Mouse (Mus musculus): ENCODE measurements around the gene Dnase1l2. TPM values are rescaled to one million over a fixed set of nuclear protein-coding genes. Genes with fewer than 3 reads are reported as not detected.
A peak's percentile ranks its signal among the peaks of the same experiment; 100 is the strongest.

Gene Dnase1l2
- total and polyA plus RNA-seq, 2 experiments from 2014 or later = 0.71 to 7.0 TPM

GRCm38 (mm10) chr17:24483495-24483894 lies 40.6 kb upstream of the Dnase1l2 start:
- DNase-seq (ENCODE audit: low spot score) = no peak
- H3K9me3 ChIP-seq (ENCODE audit: low read length) = no peaks in the 10 kb centered on the region
- no peak overlapping the region for H3K9ac ChIP-seq (replicated peaks; ENCODE audit: low read length)
- no peak overlapping the region for H3K4me3 ChIP-seq (ENCODE audit: low read length)
- H3K36me3 ChIP-seq (ENCODE audit: insufficient read depth, low read length) = no peaks in the 10 kb centered on the region
- no peak overlapping the region for H3K4me2 ChIP-seq (ENCODE audit: low read depth, low read length)
- H3K27ac ChIP-seq = no peak overlapping the region
- H3K4me1 ChIP-seq (ENCODE audit: insufficient read depth, low read length) = peaks cover 11% of the 10 kb centered on the region
- TF ChIP-seq CTCF (IDR thresholded peaks at IDR 0.05; ENCODE audit: low read depth) = no peak
- H3K27me3 ChIP-seq (ENCODE audit: insufficient read depth, low read length) = no peaks in the 10 kb centered on the region
- 83% methylated on average over 3 of the region's 3 CpGs for WGBS
- ATAC-seq = no peak

- Histone ChIP-seq H3K4me2 (ENCODE audit: low read depth, low read length) (no peak overlapping the region), H3K9me3 (ENCODE audit: low read length) (no peaks in the 10 kb centered on the region), H3K4me1 (ENCODE audit: insufficient read depth, low read length) (0 out of 2 replicates have a peak, but pooled peaks cover 11% of the 10 kb centered on the region), H3K27ac (no peak overlapping the region), H3K36me3 (ENCODE audit: insufficient read depth, low read length) (peaks cover 10% of the 10 kb centered on the region; the same call in 1 of the 2 replicates), H3K9ac (replicated peaks; ENCODE audit: low read length) (no peak overlapping the region), H3K27me3 (ENCODE audit: insufficient read depth, low read length) (no peaks in the 10 kb centered on the region), H3K4me3 (ENCODE audit: low read length) (no peak overlapping the region)
- 93% methylated on average over 20 of the region's 20 CpGs for WGBS
- no peak for TF ChIP-seq CTCF (IDR thresholded peaks at IDR 0.05; ENCODE audit: low read depth)
- no peak for DNase-seq (ENCODE audit: low spot score)
- no peak for ATAC-seq
Measured at GRCm38 (mm10) chr17:24481027-24481815, 38.3 kb upstream of the Dnase1l2 start.

- ATAC-seq (no peak), DNase-seq (ENCODE audit: low spot score) (no peak)
- Histone ChIP-seq H3K9ac (replicated peaks; ENCODE audit: low read length) (no peak overlapping the region), H3K27ac (no peak overlapping the region), H3K4me2 (ENCODE audit: low read depth, low read length) (no peak overlapping the region), H3K36me3 (ENCODE audit: insufficient read depth, low read length) (peaks cover 20% of the 10 kb centered on the region), H3K27me3 (ENCODE audit: insufficient read depth, low read length) (no peaks in the 10 kb centered on the region), H3K4me3 (ENCODE audit: low read length) (no peak overlapping the region), H3K4me1 (ENCODE audit: insufficient read depth, low read length) (0 out of 2 replicates have a peak, but pooled peaks cover 9% of the 10 kb centered on the region), H3K9me3 (ENCODE audit: low read length) (no peaks in the 10 kb centered on the region)
- TF ChIP-seq CTCF (IDR thresholded peaks at IDR 0.05; ENCODE audit: low read depth) = peak; percentile 61
- WGBS = 34% methylated on average over 3 of the region's 3 CpGs
Measured at GRCm38 (mm10) chr17:24480201-24480826, 37.4 kb upstream of the Dnase1l2 start.

- Histone ChIP-seq H3K9ac (replicated peaks; ENCODE audit: low read length) (peak overlapping the region; percentile 82; the same call in 1 of the 2 replicates), H3K4me3 (ENCODE audit: low read length) (peak overlapping the region; percentile 84), H3K4me1 (ENCODE audit: insufficient read depth, low read length) (0 out of 2 replicates have a peak, but pooled peaks cover 8% of the 10 kb centered on the region), H3K27ac (0 out of 2 replicates have a peak overlapping the region, but pooled peaks have one; percentile 96), H3K27me3 (ENCODE audit: insufficient read depth, low read length) (no peaks in the 10 kb centered on the region), H3K36me3 (ENCODE audit: insufficient read depth, low read length) (peaks cover 22% of the 10 kb centered on the region), H3K4me2 (ENCODE audit: low read depth, low read length) (peak overlapping the region; percentile 69), H3K9me3 (ENCODE audit: low read length) (no peaks in the 10 kb centered on the region)
- WGBS = 16% methylated on average over 1 of the region's 1 CpGs
- TF ChIP-seq CTCF (IDR thresholded peaks at IDR 0.05; ENCODE audit: low read depth) = no peak
- no peak for ATAC-seq
- no peak for DNase-seq (ENCODE audit: low spot score)
Measured at GRCm38 (mm10) chr17:24479431-24479830, 36.5 kb upstream of the Dnase1l2 start.

- Histone ChIP-seq H3K27me3 (ENCODE audit: insufficient read depth, low read length) (no peaks in the 10 kb centered on the region), H3K4me3 (ENCODE audit: low read length) (peak within 1 kb of the TSS; percentile 84), H3K9me3 (ENCODE audit: low read length) (no peaks in the 10 kb centered on the region), H3K4me1 (ENCODE audit: insufficient read depth, low read length) (0 out of 2 replicates have a peak, but pooled peaks cover 8% of the 10 kb centered on the region), H3K9ac (replicated peaks; ENCODE audit: low read length) (peak within 1 kb of the TSS; percentile 82), H3K4me2 (ENCODE audit: low read depth, low read length) (peak within 1 kb of the TSS; percentile 69), H3K36me3 (ENCODE audit: insufficient read depth, low read length) (peaks cover 27% of the 10 kb centered on the region), H3K27ac (peak within 1 kb of the TSS; percentile 96)
- TF ChIP-seq CTCF (IDR thresholded peaks at IDR 0.05; ENCODE audit: low read depth) = peak; percentile 89
- ATAC-seq = peak; percentile 96
- peak; percentile 98 for DNase-seq (ENCODE audit: low spot score)
- under 1% methylated on average over 48 of the region's 48 CpGs for WGBS
Measured at GRCm38 (mm10) chr17:24478663-24479380, 35.9 kb upstream of the Dnase1l2 start, which contains the start of gene Mlst8. TSS of gene Mlst8 (minus strand) at chr17:24479078.

- Histone ChIP-seq H3K27ac (peak overlapping the region; percentile 96; the same call in 1 of the 2 replicates), H3K36me3 (ENCODE audit: insufficient read depth, low read length) (peaks cover 30% of the 10 kb centered on the region), H3K4me2 (ENCODE audit: low read depth, low read length) (peak overlapping the region; percentile 69), H3K9ac (replicated peaks; ENCODE audit: low read length) (peak overlapping the region; percentile 82), H3K27me3 (ENCODE audit: insufficient read depth, low read length) (no peaks in the 10 kb centered on the region), H3K4me1 (ENCODE audit: insufficient read depth, low read length) (0 out of 2 replicates have a peak, but pooled peaks cover 8% of the 10 kb centered on the region), H3K9me3 (ENCODE audit: low read length) (no peaks in the 10 kb centered on the region), H3K4me3 (ENCODE audit: low read length) (peak overlapping the region; percentile 84)
- WGBS = 44% methylated on average over 11 of the region's 11 CpGs
- DNase-seq (ENCODE audit: low spot score) (no peak), ATAC-seq (peak; percentile 21; the same call in 1 of the 2 replicates)
- no peak for TF ChIP-seq CTCF (IDR thresholded peaks at IDR 0.05; ENCODE audit: low read depth)
Measured at GRCm38 (mm10) chr17:24477985-24478600, 35.2 kb upstream of the Dnase1l2 start.

Measured in hindbrain, postnatal 0 days (tissue).